Comparison of ENCODE assay signal across 15 mouse cellular contexts in genomic region chr13:49344567-49344966, GRCm38 (mm10). TPM values are rescaled to one million over a fixed set of nuclear protein-coding genes. Genes with fewer than 3 reads are reported as not detected.
DNase-seq lines count a peak whose midpoint lies in the region; ATAC-seq and TF ChIP-seq lines count a peak whose summit lies in the region.
"Had no signal": no experiment of that assay in that cellular context is flagged by ENCODE, and none has a peak within 500 bp of the region (broad histone marks: within the 10 kb centered on the region; RNA-seq: fewer than 3 reads in every experiment).

No protein-coding gene starts in this region.

- no peak overlapping the region for H3K4me2 ChIP-seq in midbrain, embryonic 11.5 days
- 0 out of 2 replicates have a peak overlapping the region, but pooled peaks have one; percentile 91 for H3K4me2 ChIP-seq in hindbrain, postnatal 0 days (ENCODE audit: low read depth, low read length)
- H3K4me2 ChIP-seq in neural tube, embryonic 13.5 days: peak overlapping the region; percentile 85

- 89% methylated on average over 8 of the region's 8 CpGs for WGBS in midbrain, embryonic 11.5 days
- 89% methylated on average over 8 of the region's 8 CpGs for WGBS in midbrain, embryonic 10.5 days
- 83% methylated on average over 8 of the region's 8 CpGs for WGBS in hindbrain, postnatal 0 days
- WGBS in neural tube, embryonic 13.5 days: 88% methylated on average over 8 of the region's 8 CpGs

- ATAC-seq in midbrain, embryonic 11.5 days (ENCODE audit: low FRiP score): no peak
- no peak for ATAC-seq in hindbrain, postnatal 0 days
- no peak for ATAC-seq in neural tube, embryonic 13.5 days (ENCODE audit: low read depth)
- ATAC-seq: midbrain, embryonic 13.5 days had no signal

- H3K4me1 ChIP-seq in midbrain, embryonic 11.5 days (ENCODE audit: control insufficient read depth, insufficient read depth, low read length): peaks cover 17% of the 10 kb centered on the region
- H3K4me1 ChIP-seq in midbrain, embryonic 10.5 days: peaks cover 58% of the 10 kb centered on the region
- H3K4me1 ChIP-seq in hindbrain, postnatal 0 days (ENCODE audit: insufficient read depth, low read length): peaks cover 26% of the 10 kb centered on the region
- H3K4me1 ChIP-seq in neural tube, embryonic 13.5 days (replicated peaks): peaks cover 82% of the 10 kb centered on the region

- H3K27me3 ChIP-seq in midbrain, embryonic 11.5 days (ENCODE audit: control insufficient read depth, insufficient read depth, low read length): no peaks in the 10 kb centered on the region
- no peaks in the 10 kb centered on the region for H3K27me3 ChIP-seq in midbrain, embryonic 10.5 days (ENCODE audit: low read depth, poor library complexity, severe bottlenecking)
- no peaks in the 10 kb centered on the region for H3K27me3 ChIP-seq in hindbrain, postnatal 0 days (ENCODE audit: insufficient read depth, low read length)
- no peaks in the 10 kb centered on the region for H3K27me3 ChIP-seq in neural tube, embryonic 13.5 days
- H3K27me3 ChIP-seq: limb, embryonic 15.5 days; midbrain, embryonic 13.5 days had no signal

- peak overlapping the region; percentile 85 for H3K4me3 ChIP-seq in gastrocnemius, adult 2 months
- no peak overlapping the region for H3K4me3 ChIP-seq in midbrain, embryonic 11.5 days (ENCODE audit: low read depth, low read length)
- no peak overlapping the region; the same call in 1 of the 2 replicates for H3K4me3 ChIP-seq in midbrain, embryonic 10.5 days
- no peak overlapping the region for H3K4me3 ChIP-seq in hindbrain, postnatal 0 days (ENCODE audit: low read length)
- peak overlapping the region; percentile 96 for H3K4me3 ChIP-seq in neural tube, embryonic 13.5 days
- H3K4me3 ChIP-seq: limb, embryonic 15.5 days; midbrain, embryonic 13.5 days had no signal

- H3K27ac ChIP-seq in gastrocnemius, adult 2 months: peak overlapping the region; percentile 67
- H3K27ac ChIP-seq in midbrain, embryonic 11.5 days (ENCODE audit: low read depth, low read length): no peak overlapping the region
- no peak overlapping the region for H3K27ac ChIP-seq in midbrain, embryonic 10.5 days (replicated peaks)
- no peak overlapping the region for H3K27ac ChIP-seq in hindbrain, postnatal 0 days
- H3K27ac ChIP-seq in neural tube, embryonic 13.5 days (replicated peaks): peak overlapping the region; percentile 52
- H3K27ac ChIP-seq: limb, embryonic 15.5 days; midbrain, embryonic 13.5 days had no signal

- intact Hi-C loops in gastrocnemius, adult 2 months (cut with DNase I): no loop called here

- H3K9me3 ChIP-seq in midbrain, embryonic 11.5 days (ENCODE audit: control insufficient read depth, low read length): no peaks in the 10 kb centered on the region
- H3K9me3 ChIP-seq in midbrain, embryonic 10.5 days (replicated peaks): no peaks in the 10 kb centered on the region
- H3K9me3 ChIP-seq in hindbrain, postnatal 0 days (ENCODE audit: low read length): no peaks in the 10 kb centered on the region
- no peaks in the 10 kb centered on the region for H3K9me3 ChIP-seq in neural tube, embryonic 13.5 days
- H3K9me3 ChIP-seq: limb, embryonic 15.5 days; midbrain, embryonic 13.5 days had no signal

- H3K9ac ChIP-seq in midbrain, embryonic 11.5 days (ENCODE audit: low read length): no peak overlapping the region
- H3K9ac ChIP-seq in hindbrain, postnatal 0 days (replicated peaks; ENCODE audit: low read length): 0 out of 2 replicates have a peak overlapping the region, but pooled peaks have one; percentile 9
- peak overlapping the region; percentile 93 for H3K9ac ChIP-seq in neural tube, embryonic 13.5 days
- H3K9ac ChIP-seq: limb, embryonic 15.5 days; midbrain, embryonic 13.5 days had no signal

- no peak for DNase-seq in gastrocnemius, adult 2 months
- DNase-seq in gastrocnemius, adult 18-20 months (ENCODE audit: low spot score): no peak
- DNase-seq in midbrain, embryonic 11.5 days (ENCODE audit: low spot score, missing footprints): peak; percentile 8
- DNase-seq in midbrain, embryonic 10.5 days (ENCODE audit: low spot score): no peak
- no peak for DNase-seq in hindbrain, postnatal 0 days (ENCODE audit: low spot score)
- DNase-seq in adrenal gland, postnatal 36 days: no peak
- no peak for DNase-seq in cerebellum, postnatal 25 days
- DNase-seq: adrenal gland, adult 8-10 months; B cell, adult 2 months; cerebellum, adult 2 months; gastrocnemius, postnatal 25 days; kidney, adult 18-20 months had no signal

- TF ChIP-seq CTCF in gastrocnemius, adult 2 months (IDR thresholded peaks at IDR 0.05): no peak
- no peak for TF ChIP-seq CTCF in hindbrain, postnatal 0 days (IDR thresholded peaks at IDR 0.05; ENCODE audit: low read depth)

- H3K36me3 ChIP-seq in midbrain, embryonic 11.5 days (ENCODE audit: control insufficient read depth, insufficient read depth, low read length): no peaks in the 10 kb centered on the region
- H3K36me3 ChIP-seq in midbrain, embryonic 10.5 days: no peaks in the 10 kb centered on the region
- no peaks in the 10 kb centered on the region for H3K36me3 ChIP-seq in hindbrain, postnatal 0 days (ENCODE audit: insufficient read depth, low read length)
- H3K36me3 ChIP-seq in neural tube, embryonic 13.5 days: no peaks in the 10 kb centered on the region
- H3K36me3 ChIP-seq: limb, embryonic 15.5 days; midbrain, embryonic 13.5 days had no signal

RNA-seq across cellular contexts. Expression of gene Bicd2, which starts 3.2 kb away (rescaled TPM):
- 10 to 100 TPM; 26.0 to 28.5 TPM for total RNA-seq in gastrocnemius, adult 2 months (2021)
- total RNA-seq in gastrocnemius, adult 18-20 months (2021): 10 to 100 TPM; 23.4 to 28.6 TPM
- 24.8 and 25.3 TPM in 2 replicates for polyA plus RNA-seq in midbrain, embryonic 11.5 days (2014; fragmentation: Nextera tagmentation; extraction: Ambion mirVana)
- 29.7 and 33.9 TPM in 2 replicates for polyA plus RNA-seq in midbrain, embryonic 10.5 days (2016; fragmentation: Nextera tagmentation; extraction: Ambion mirVana)
- total RNA-seq in hindbrain, postnatal 0 days (2014; rRNA removed): 48.2 and 51.2 TPM in 2 replicates
- polyA plus RNA-seq in hindbrain, postnatal 0 days (2015; fragmentation: Nextera tagmentation; extraction: Ambion mirVana): 23.3 and 25.1 TPM in 2 replicates
- polyA plus RNA-seq in neural tube, embryonic 13.5 days (2015; fragmentation: Nextera tagmentation; extraction: Ambion mirVana): 35.4 and 35.9 TPM in 2 replicates
- 10 to 100 TPM; 34.8 to 44.6 TPM for total RNA-seq in adrenal gland, postnatal 36 days (2021)

RNA-seq across cellular contexts. Expression of gene Fgd3, which starts 24.5 kb away (rescaled TPM):
- 1 to 10 TPM in 1 of 2 experiments, under 1 TPM in 1; 0.97 to 1.1 TPM for total RNA-seq in gastrocnemius, adult 2 months (2021)
- under 1 TPM; 0.41 to 0.90 TPM for total RNA-seq in gastrocnemius, adult 18-20 months (2021)
- polyA plus RNA-seq in midbrain, embryonic 11.5 days (2014; fragmentation: Nextera tagmentation; extraction: Ambion mirVana): 0.74 and 0.77 TPM in 2 replicates
- 1.1 and 1.5 TPM in 2 replicates for polyA plus RNA-seq in midbrain, embryonic 10.5 days (2016; fragmentation: Nextera tagmentation; extraction: Ambion mirVana)
- 6.3 and 8.4 TPM in 2 replicates for total RNA-seq in hindbrain, postnatal 0 days (2014; rRNA removed)
- polyA plus RNA-seq in hindbrain, postnatal 0 days (2015; fragmentation: Nextera tagmentation; extraction: Ambion mirVana): 1.6 TPM in 2 replicates
- 3.1 and 3.8 TPM in 2 replicates for polyA plus RNA-seq in neural tube, embryonic 13.5 days (2015; fragmentation: Nextera tagmentation; extraction: Ambion mirVana)
- total RNA-seq in adrenal gland, postnatal 36 days (2021): 1 to 10 TPM; 2.7 to 5.3 TPM

Comparison
In these comparisons a context has a peak if more than half of its experiments do, and no peak if none do; other contexts are left out.
1. H3K27ac ChIP-seq: peak in gastrocnemius, adult 2 months (single experiment) and neural tube, embryonic 13.5 days (single experiment); none in midbrain, embryonic 11.5 days (single experiment), midbrain, embryonic 10.5 days (single experiment) and hindbrain, postnatal 0 days (single experiment).
2. H3K4me3 ChIP-seq: peak in gastrocnemius, adult 2 months (single experiment) and neural tube, embryonic 13.5 days (single experiment); none in midbrain, embryonic 11.5 days (single experiment), midbrain, embryonic 10.5 days (single experiment) and hindbrain, postnatal 0 days (single experiment).